In genomic region chr13:109233911-109234613, GRCm38 (mm10) we compare ENCODE assay signal across 10 mouse cellular contexts.
DNase-seq lines count a peak whose midpoint lies in the region; ATAC-seq and TF ChIP-seq lines count a peak whose summit lies in the region.
"Had no signal": no experiment of that assay in that cellular context is flagged by ENCODE, and none has a peak within 500 bp of the region (broad histone marks: within the 10 kb centered on the region; RNA-seq: fewer than 3 reads in every experiment).

No protein-coding gene starts in this region.

- 46% methylated on average over 5 of the region's 5 CpGs for WGBS in heart, embryonic 15.5 days
- WGBS in midbrain, embryonic 10.5 days: 61% methylated on average over 5 of the region's 5 CpGs
- 65% methylated on average over 5 of the region's 5 CpGs for WGBS in midbrain, postnatal 0 days
- 33% methylated on average over 5 of the region's 5 CpGs for WGBS in embryonic facial prominence, embryonic 10.5 days

- intact Hi-C loops in heart, postnatal 14 days (cut with DNase I): loop anchor here (5.0 to 10.0 kb wide), 3 partner anchors 33 to 503 kb away; no protein-coding TSS in a partner anchor

- no peak overlapping the region for H3K4me3 ChIP-seq in heart, embryonic 15.5 days
- no peak overlapping the region for H3K4me3 ChIP-seq in midbrain, embryonic 10.5 days
- no peak overlapping the region for H3K4me3 ChIP-seq in midbrain, postnatal 0 days (ENCODE audit: low read depth, low read length)
- no peak overlapping the region for H3K4me3 ChIP-seq in embryonic facial prominence, embryonic 10.5 days
- H3K4me3 ChIP-seq: limb, embryonic 13.5 days had no signal

- H3K4me2 ChIP-seq in heart, embryonic 15.5 days: no peak overlapping the region
- H3K4me2 ChIP-seq in midbrain, postnatal 0 days (ENCODE audit: low read depth, low read length, poor library complexity, severe bottlenecking): no peak overlapping the region
- H3K4me2 ChIP-seq: limb, embryonic 13.5 days had no signal

- no peaks in the 10 kb centered on the region for H3K36me3 ChIP-seq in heart, embryonic 15.5 days
- no peaks in the 10 kb centered on the region for H3K36me3 ChIP-seq in midbrain, embryonic 10.5 days
- H3K36me3 ChIP-seq in midbrain, postnatal 0 days (ENCODE audit: insufficient read depth, low read length): no peaks in the 10 kb centered on the region
- H3K36me3 ChIP-seq in embryonic facial prominence, embryonic 10.5 days (replicated peaks): no peaks in the 10 kb centered on the region
- H3K36me3 ChIP-seq: limb, embryonic 13.5 days had no signal

- H3K4me1 ChIP-seq in heart, embryonic 15.5 days (replicated peaks): peaks cover 22% of the 10 kb centered on the region
- peaks cover 12% of the 10 kb centered on the region for H3K4me1 ChIP-seq in midbrain, embryonic 10.5 days
- no peaks in the 10 kb centered on the region for H3K4me1 ChIP-seq in midbrain, postnatal 0 days (ENCODE audit: insufficient read depth, low read length)
- peaks cover 48% of the 10 kb centered on the region for H3K4me1 ChIP-seq in embryonic facial prominence, embryonic 10.5 days

- H3K27ac ChIP-seq in heart, embryonic 15.5 days: peak overlapping the region; percentile 33; the same call in 1 of the 2 replicates
- peak overlapping the region; percentile 17; the same call in 1 of the 2 replicates for H3K27ac ChIP-seq in midbrain, embryonic 10.5 days (replicated peaks)
- no peak overlapping the region for H3K27ac ChIP-seq in midbrain, postnatal 0 days (ENCODE audit: low read depth, low read length)
- H3K27ac ChIP-seq in embryonic facial prominence, embryonic 10.5 days (replicated peaks): peak overlapping the region; percentile 76
- H3K27ac ChIP-seq: limb, embryonic 13.5 days had no signal

- no peak for TF ChIP-seq CTCF in midbrain, postnatal 0 days (IDR thresholded peaks at IDR 0.05)

- DNase-seq in heart, postnatal 14 days: no peak
- no peak for DNase-seq in midbrain, embryonic 10.5 days (ENCODE audit: low spot score)
- no peak for DNase-seq in midbrain, postnatal 0 days (ENCODE audit: low spot score)
- DNase-seq in embryonic facial prominence, embryonic 10.5 days (ENCODE audit: low spot score): peak; percentile 43
- no peak for DNase-seq in left cerebral cortex, adult 9 months (ENCODE audit: low spot score in 2 of 2)
- DNase-seq in gastrocnemius, postnatal 4 days (ENCODE audit: low spot score in 2 of 2): no peak
- DNase-seq: kidney, adult 9 months; spleen, adult 18-20 months had no signal

- ATAC-seq in heart, embryonic 15.5 days (replicated peaks; ENCODE audit: insufficient number of reproducible peaks, insufficient read depth, low FRiP score, low read depth): no peak; the same call in 1 of the 2 replicates
- ATAC-seq in midbrain, postnatal 0 days (ENCODE audit: low FRiP score): no peak

- no peaks in the 10 kb centered on the region for H3K9me3 ChIP-seq in heart, embryonic 15.5 days (replicated peaks)
- no peaks in the 10 kb centered on the region for H3K9me3 ChIP-seq in midbrain, embryonic 10.5 days (replicated peaks)
- H3K9me3 ChIP-seq in midbrain, postnatal 0 days (ENCODE audit: low read length): no peaks in the 10 kb centered on the region
- no peaks in the 10 kb centered on the region for H3K9me3 ChIP-seq in embryonic facial prominence, embryonic 10.5 days
- H3K9me3 ChIP-seq: limb, embryonic 13.5 days had no signal

- no peaks in the 10 kb centered on the region for H3K27me3 ChIP-seq in heart, embryonic 15.5 days
- no peaks in the 10 kb centered on the region for H3K27me3 ChIP-seq in midbrain, embryonic 10.5 days (ENCODE audit: low read depth, poor library complexity, severe bottlenecking)
- no peaks in the 10 kb centered on the region for H3K27me3 ChIP-seq in midbrain, postnatal 0 days (ENCODE audit: insufficient read depth, low read length)
- H3K27me3 ChIP-seq in embryonic facial prominence, embryonic 10.5 days (replicated peaks; ENCODE audit: low read depth, poor library complexity, severe bottlenecking): no peaks in the 10 kb centered on the region
- H3K27me3 ChIP-seq: limb, embryonic 13.5 days had no signal

- H3K9ac ChIP-seq in heart, embryonic 15.5 days: no peak overlapping the region
- H3K9ac ChIP-seq in midbrain, postnatal 0 days (replicated peaks; ENCODE audit: low read length, poor library complexity, severe bottlenecking): no peak overlapping the region
- H3K9ac ChIP-seq: limb, embryonic 13.5 days had no signal
